Mouse (Mus musculus): Measurements from ENCODE around the gene Gpx2. TPM values are rescaled to one million over a fixed set of nuclear protein-coding genes. Genes with fewer than 3 reads are reported as not detected.
A peak's percentile ranks its signal among the peaks of the same experiment; 100 is the strongest.
"Not testable (repeated sequence)": the region's sequence is repeated elsewhere in the genome, so short reads cannot be mapped to it uniquely, and the experiment has no call there.

The Gpx2 gene
- polyA plus RNA-seq, 1 experiment from 2014 or later, result 17.0 TPM

GRCm38 (mm10) chr12:76803028-76803427, 7.7 kb upstream of the Gpx2 start:
- WGBS, result 89% methylated on average over 10 of the region's 10 CpGs
- no peak overlapping the region for H3K9ac ChIP-seq
- no peaks in the 10 kb centered on the region for H3K36me3 ChIP-seq
- H3K27me3 ChIP-seq, result no peaks in the 10 kb centered on the region
- H3K4me3 ChIP-seq, result no peak overlapping the region
- no peak overlapping the region for H3K4me2 ChIP-seq
- H3K4me1 ChIP-seq, result peaks cover 8% of the 10 kb centered on the region
- no peaks in the 10 kb centered on the region for H3K9me3 ChIP-seq
- ATAC-seq (ENCODE audit: borderline replicate concordance, extremely low read depth, low FRiP score, low TSS enrichment), result no peak
- no peak overlapping the region for H3K27ac ChIP-seq

- no peak overlapping the region for H3K27ac ChIP-seq
- H3K4me3 ChIP-seq, result no peak overlapping the region
- no peaks in the 10 kb centered on the region for H3K36me3 ChIP-seq
- H3K27me3 ChIP-seq, result no peaks in the 10 kb centered on the region
- 56% methylated on average over 5 of the region's 5 CpGs for WGBS
- H3K9ac ChIP-seq, result no peak overlapping the region
- no peak overlapping the region for H3K4me2 ChIP-seq
- peaks cover 8% of the 10 kb centered on the region for H3K4me1 ChIP-seq
- H3K9me3 ChIP-seq, result no peaks in the 10 kb centered on the region
- no peak for ATAC-seq (ENCODE audit: borderline replicate concordance, extremely low read depth, low FRiP score, low TSS enrichment)
Observed at GRCm38 (mm10) chr12:76798008-76798720, 2.8 kb upstream of the Gpx2 start.

GRCm38 (mm10) chr12:76796938-76797539, 1.7 kb upstream of the Gpx2 start:
- no peak overlapping the region for H3K4me2 ChIP-seq
- no peak overlapping the region for H3K9ac ChIP-seq
- H3K4me3 ChIP-seq, result no peak overlapping the region
- no peaks in the 10 kb centered on the region for H3K36me3 ChIP-seq
- H3K9me3 ChIP-seq, result no peaks in the 10 kb centered on the region
- peaks cover 8% of the 10 kb centered on the region for H3K4me1 ChIP-seq
- H3K27ac ChIP-seq, result no peak overlapping the region
- H3K27me3 ChIP-seq, result no peaks in the 10 kb centered on the region
- WGBS, result 71% methylated on average over 7 of the region's 7 CpGs
- ATAC-seq (ENCODE audit: borderline replicate concordance, extremely low read depth, low FRiP score, low TSS enrichment), result no peak

- H3K4me1 ChIP-seq, result peaks cover 15% of the 10 kb centered on the region
- not testable (repeated sequence) for H3K9me3 ChIP-seq; H3K4me3 ChIP-seq; H3K36me3 ChIP-seq; H3K27me3 ChIP-seq; H3K9ac ChIP-seq; H3K27ac ChIP-seq; H3K4me2 ChIP-seq; ATAC-seq (ENCODE audit: borderline replicate concordance, extremely low read depth, low FRiP score, low TSS enrichment)
- 52% methylated on average over 14 of the region's 14 CpGs for WGBS
Observed at GRCm38 (mm10) chr12:76792540-76792939, 2.8 kb downstream of the Gpx2 start.

GRCm38 (mm10) chr12:76790446-76791084, 4.8 kb downstream of the Gpx2 start:
- peak; percentile 59; the same call in 1 of the 2 replicates for ATAC-seq (ENCODE audit: borderline replicate concordance, extremely low read depth, low FRiP score, low TSS enrichment)
- no peaks in the 10 kb centered on the region for H3K9me3 ChIP-seq
- peaks cover 15% of the 10 kb centered on the region for H3K4me1 ChIP-seq
- 7% methylated on average over 8 of the region's 8 CpGs for WGBS
- no peak overlapping the region for H3K27ac ChIP-seq
- no peak overlapping the region for H3K4me2 ChIP-seq
- no peak overlapping the region for H3K9ac ChIP-seq
- no peak overlapping the region for H3K4me3 ChIP-seq
- no peaks in the 10 kb centered on the region for H3K27me3 ChIP-seq
- no peaks in the 10 kb centered on the region for H3K36me3 ChIP-seq

GRCm38 (mm10) chr12:76784056-76784619, 11.2 kb downstream of the Gpx2 start:
- Histone ChIP-seq H3K4me1 (no peaks in the 10 kb centered on the region), H3K27ac (no peak overlapping the region), H3K27me3 (no peaks in the 10 kb centered on the region), H3K4me2 (no peak overlapping the region), H3K9me3 (no peaks in the 10 kb centered on the region), H3K36me3 (no peaks in the 10 kb centered on the region), H3K4me3 (no peak overlapping the region), H3K9ac (no peak overlapping the region)
- 58% methylated on average over 10 of the region's 10 CpGs for WGBS
- ATAC-seq (ENCODE audit: borderline replicate concordance, extremely low read depth, low FRiP score, low TSS enrichment), result no peak

GRCm38 (mm10) chr12:76780639-76781468, 14.5 kb downstream of the Gpx2 start:
- H3K27ac ChIP-seq, result no peak overlapping the region
- WGBS, result 78% methylated on average over 12 of the region's 12 CpGs
- H3K4me1 ChIP-seq, result no peaks in the 10 kb centered on the region
- H3K4me2 ChIP-seq, result no peak overlapping the region
- no peaks in the 10 kb centered on the region for H3K9me3 ChIP-seq
- no peak for ATAC-seq (ENCODE audit: borderline replicate concordance, extremely low read depth, low FRiP score, low TSS enrichment)
- H3K9ac ChIP-seq, result no peak overlapping the region
- no peaks in the 10 kb centered on the region for H3K27me3 ChIP-seq
- H3K36me3 ChIP-seq, result peaks cover 5% of the 10 kb centered on the region; the same call in 1 of the 2 replicates
- H3K4me3 ChIP-seq, result no peak overlapping the region

GRCm38 (mm10) chr12:76779951-76780350, 15.4 kb downstream of the Gpx2 start:
- no peak overlapping the region for H3K4me2 ChIP-seq
- no peaks in the 10 kb centered on the region for H3K27me3 ChIP-seq
- WGBS, result 81% methylated on average over 5 of the region's 5 CpGs
- no peak overlapping the region for H3K27ac ChIP-seq
- H3K9ac ChIP-seq, result no peak overlapping the region
- no peak for ATAC-seq (ENCODE audit: borderline replicate concordance, extremely low read depth, low FRiP score, low TSS enrichment)
- H3K4me3 ChIP-seq, result no peak overlapping the region
- H3K4me1 ChIP-seq, result no peaks in the 10 kb centered on the region
- peaks cover 5% of the 10 kb centered on the region; the same call in 1 of the 2 replicates for H3K36me3 ChIP-seq
- H3K9me3 ChIP-seq, result no peaks in the 10 kb centered on the region

GRCm38 (mm10) chr12:76778305-76779083, 16.9 kb downstream of the Gpx2 start:
- Histone ChIP-seq H3K9ac (no peak overlapping the region), H3K9me3 (no peaks in the 10 kb centered on the region), H3K27me3 (no peaks in the 10 kb centered on the region), H3K4me2 (no peak overlapping the region), H3K4me3 (no peak overlapping the region), H3K4me1 (no peaks in the 10 kb centered on the region), H3K36me3 (peaks cover 5% of the 10 kb centered on the region; the same call in 1 of the 2 replicates), H3K27ac (no peak overlapping the region)
- WGBS, result 83% methylated on average over 10 of the region's 10 CpGs
- no peak for ATAC-seq (ENCODE audit: borderline replicate concordance, extremely low read depth, low FRiP score, low TSS enrichment)

- Histone ChIP-seq H3K4me1 (no peaks in the 10 kb centered on the region), H3K4me3 (no peak overlapping the region), H3K27me3 (no peaks in the 10 kb centered on the region), H3K4me2 (no peak overlapping the region), H3K9me3 (no peaks in the 10 kb centered on the region), H3K27ac (no peak overlapping the region), H3K36me3 (peaks cover 5% of the 10 kb centered on the region; the same call in 1 of the 2 replicates), H3K9ac (no peak overlapping the region)
- no peak for ATAC-seq (ENCODE audit: borderline replicate concordance, extremely low read depth, low FRiP score, low TSS enrichment)
Observed at GRCm38 (mm10) chr12:76777845-76778244, 17.5 kb downstream of the Gpx2 start.

- 50% methylated on average over 5 of the region's 5 CpGs for WGBS
- H3K4me3 ChIP-seq, result no peak overlapping the region
- no peaks in the 10 kb centered on the region for H3K27me3 ChIP-seq
- H3K4me1 ChIP-seq, result no peaks in the 10 kb centered on the region
- H3K27ac ChIP-seq, result no peak overlapping the region
- ATAC-seq (ENCODE audit: borderline replicate concordance, extremely low read depth, low FRiP score, low TSS enrichment), result no peak
- no peak overlapping the region for H3K4me2 ChIP-seq
- H3K36me3 ChIP-seq, result peaks cover 5% of the 10 kb centered on the region; the same call in 1 of the 2 replicates
- no peak overlapping the region for H3K9ac ChIP-seq
- H3K9me3 ChIP-seq, result no peaks in the 10 kb centered on the region
Observed at GRCm38 (mm10) chr12:76776898-76777297, 18.5 kb downstream of the Gpx2 start.

All from lung, embryonic 15.5 days (tissue).